Comparison of ENCODE assay signal across 9 mouse cellular contexts in the genomic region with DNA sequence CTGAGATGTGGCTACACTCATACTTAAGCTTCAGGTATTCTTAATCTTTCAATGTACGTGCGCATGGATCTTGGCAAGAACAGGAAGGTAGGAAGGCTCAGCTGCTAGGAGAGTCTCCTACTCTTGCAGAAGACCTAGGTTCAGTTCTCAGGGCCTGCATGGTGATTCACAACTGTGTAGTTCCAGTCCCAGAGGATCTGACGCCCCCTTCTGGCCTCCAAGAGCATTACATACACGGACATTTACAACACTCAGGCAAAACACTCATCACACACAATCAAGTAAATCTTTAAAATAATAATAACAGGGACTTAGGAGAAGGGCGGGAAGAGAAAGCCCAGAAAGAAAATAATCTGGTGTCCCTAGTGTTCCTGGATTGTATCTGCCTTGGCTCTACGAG. TPM values are rescaled to one million over a fixed set of nuclear protein-coding genes. Genes with fewer than 3 reads are reported as not detected.
DNase-seq lines count a peak whose midpoint lies in the region; ATAC-seq and TF ChIP-seq lines count a peak whose summit lies in the region.
"Had no signal": no experiment of that assay in that cellular context is flagged by ENCODE, and none has a peak within 500 bp of the region (broad histone marks: within the 10 kb centered on the region; RNA-seq: fewer than 3 reads in every experiment).

No protein-coding gene starts in this region.

- TF ChIP-seq POLR2A in liver, adult 2 months (IDR thresholded peaks at IDR 0.05; ENCODE audit: extremely low read depth, insufficient read depth, low read length): no peak
- TF ChIP-seq POLR2A in kidney, adult 2 months (IDR thresholded peaks at IDR 0.05; ENCODE audit: low read depth, low read length): no peak

- no peak overlapping the region for H3K27ac ChIP-seq in liver, adult 2 months (replicated peaks; ENCODE audit: insufficient read depth, low read depth, low read length)
- H3K27ac ChIP-seq in forebrain, embryonic 10.5 days: no peak overlapping the region
- no peak overlapping the region for H3K27ac ChIP-seq in kidney, adult 2 months (ENCODE audit: insufficient read depth, low read depth, low read length)

- no peak for DNase-seq in liver, adult 2 months (ENCODE audit: extremely low read depth, low read depth, low spot score)
- no peak for DNase-seq in liver
- DNase-seq in T-cell, adult 2 months (ENCODE audit: low spot score): peak; percentile 47
- no peak for DNase-seq in forebrain, embryonic 10.5 days (ENCODE audit: extremely low spot score, low spot score)
- DNase-seq in kidney, adult 2 months: peak; percentile 25
- DNase-seq in thymus, postnatal 25 days: peak; percentile 30
- no peak for DNase-seq in layer of hippocampus, adult 18-20 months (ENCODE audit: low spot score in 2 of 2)

- H3K36me3 ChIP-seq in liver, adult 2 months (ENCODE audit: control insufficient read depth, insufficient read depth, low read length): peaks cover 7% of the 10 kb centered on the region
- H3K36me3 ChIP-seq in forebrain, embryonic 10.5 days (replicated peaks): peaks cover 40% of the 10 kb centered on the region
- no peaks in the 10 kb centered on the region; the same call in 1 of the 2 replicates for H3K36me3 ChIP-seq in kidney, adult 2 months (ENCODE audit: control insufficient read depth, insufficient read depth, low read length)

- WGBS in liver, adult 2 months: 54% methylated on average over 6 of the region's 6 CpGs
- WGBS in forebrain, embryonic 10.5 days: 57% methylated on average over 6 of the region's 6 CpGs
- WGBS in kidney, adult 2 months: 63% methylated on average over 6 of the region's 6 CpGs

- peak; percentile 48; the same call in 1 of the 2 replicates for TF ChIP-seq CTCF in liver, adult 2 months (IDR thresholded peaks at IDR 0.05; ENCODE audit: low read depth, low read length)
- peak; percentile 46; the same call in 1 of the 2 replicates for TF ChIP-seq CTCF in kidney, adult 2 months (conservative IDR thresholded peaks at IDR 0.05; ENCODE audit: insufficient read depth, insufficient read length, low read depth, low read length)

- no peak overlapping the region for H3K4me3 ChIP-seq in liver, adult 2 months (ENCODE audit: insufficient read depth, low read depth, low read length)
- peak overlapping the region; percentile 49 for H3K4me3 ChIP-seq in forebrain, embryonic 10.5 days
- no peak overlapping the region for H3K4me3 ChIP-seq in kidney, adult 2 months (ENCODE audit: insufficient read depth, low read depth, low read length)

- H3K4me1 ChIP-seq in liver, adult 2 months (ENCODE audit: control insufficient read depth, insufficient read depth, low read length): peaks cover 2% of the 10 kb centered on the region; the same call in 1 of the 2 replicates
- peaks cover 23% of the 10 kb centered on the region for H3K4me1 ChIP-seq in forebrain, embryonic 10.5 days
- H3K4me1 ChIP-seq in kidney, adult 2 months (ENCODE audit: control insufficient read depth, insufficient read depth, low read length): no peaks in the 10 kb centered on the region

- peak; percentile 71 for ATAC-seq in megakaryocyte, adult 5-6 weeks (ENCODE audit: poor library complexity, severe bottlenecking)

- H3K9ac ChIP-seq in liver, adult 2 months (ENCODE audit: low read depth, low read length): no peak overlapping the region

- H3K79me2 ChIP-seq in liver, adult 2 months (ENCODE audit: control insufficient read depth, insufficient read depth, low read length): no peaks in the 10 kb centered on the region

- H3K27me3 ChIP-seq in liver, adult 2 months (ENCODE audit: control insufficient read depth, insufficient read depth, low read length): no peaks in the 10 kb centered on the region
- H3K27me3 ChIP-seq in forebrain, embryonic 10.5 days (ENCODE audit: poor library complexity, severe bottlenecking): peaks cover 28% of the 10 kb centered on the region
- no peaks in the 10 kb centered on the region for H3K27me3 ChIP-seq in kidney, adult 2 months (replicated peaks; ENCODE audit: control insufficient read depth, insufficient read depth, low read length)

- no peaks in the 10 kb centered on the region for H3K9me3 ChIP-seq in forebrain, embryonic 10.5 days

RNA-seq across cellular contexts. Expression of a gene that starts 14.8 kb away (rescaled TPM):
- total RNA-seq in liver, adult 2 months (2014; rRNA removed): 4.0 and 4.6 TPM in 2 replicates
- polyA plus RNA-seq in liver, adult 2 months (2012; rRNA removed): 3.3 and 4.5 TPM in 2 replicates
- 10.4 and 13.8 TPM in 2 replicates for polyA plus RNA-seq in forebrain, embryonic 10.5 days (2016; fragmentation: Nextera tagmentation; extraction: Ambion mirVana)
- polyA plus RNA-seq in kidney, adult 2 months (2012; rRNA removed): 6.1 and 7.0 TPM in 2 replicates
- 6.9 and 8.4 TPM in 2 replicates for total RNA-seq in megakaryocyte, adult 5-6 weeks (2015)
- total RNA-seq in megakaryocyte, adult 5-6 weeks (2017): 6.8 and 9.0 TPM in 2 replicates
- total RNA-seq in layer of hippocampus, adult 18-20 months (2021): 1 to 10 TPM; 4.8 to 5.3 TPM

RNA-seq across cellular contexts. Expression of a gene that starts 31.0 kb away (rescaled TPM):
- not detected in 2 replicates for total RNA-seq in liver, adult 2 months (2014; rRNA removed)
- 0.04 TPM in 1 of 2 replicates, not detected in the other for polyA plus RNA-seq in liver, adult 2 months (2012; rRNA removed)
- 0.05 TPM in 1 of 2 replicates, not detected in the other for polyA plus RNA-seq in forebrain, embryonic 10.5 days (2016; fragmentation: Nextera tagmentation; extraction: Ambion mirVana)
- not detected in 2 replicates for polyA plus RNA-seq in kidney, adult 2 months (2012; rRNA removed)
- 0.11 TPM in 1 of 2 replicates, not detected in the other for total RNA-seq in megakaryocyte, adult 5-6 weeks (2015)
- total RNA-seq in megakaryocyte, adult 5-6 weeks (2017): not detected in 2 replicates
- not detected for total RNA-seq in layer of hippocampus, adult 18-20 months (2021)
- total RNA-seq: heart, postnatal 14 days had no signal

RNA-seq across cellular contexts. Expression of a gene that starts 38.9 kb away (rescaled TPM):
- not detected in 2 replicates for total RNA-seq in liver, adult 2 months (2014; rRNA removed)
- polyA plus RNA-seq in liver, adult 2 months (2012; rRNA removed): not detected in 2 replicates
- polyA plus RNA-seq in forebrain, embryonic 10.5 days (2016; fragmentation: Nextera tagmentation; extraction: Ambion mirVana): 13.8 and 19.7 TPM in 2 replicates
- 0.03 and 0.04 TPM in 2 replicates for polyA plus RNA-seq in kidney, adult 2 months (2012; rRNA removed)
- 4.8 and 12.0 TPM in 2 replicates for total RNA-seq in megakaryocyte, adult 5-6 weeks (2015)
- total RNA-seq in megakaryocyte, adult 5-6 weeks (2017): 5.8 and 11.8 TPM in 2 replicates
- not detected for total RNA-seq in layer of hippocampus, adult 18-20 months (2021)

Comparison
In these comparisons a context has a peak if more than half of its experiments do, and no peak if none do; other contexts are left out.
1. DNase-seq: peak in T-cell, adult 2 months (single experiment), kidney, adult 2 months (single experiment) and thymus, postnatal 25 days (single experiment); none in liver, adult 2 months (single experiment), liver (single experiment), forebrain, embryonic 10.5 days (single experiment) and layer of hippocampus, adult 18-20 months (0 of 2).